Mouse (Mus musculus): Measurements from ENCODE around the gene Phf23. TPM values are rescaled to one million over a fixed set of nuclear protein-coding genes. Genes with fewer than 3 reads are reported as not detected.
"Not testable (repeated sequence)": the region's sequence is repeated elsewhere in the genome, so short reads cannot be mapped to it uniquely, and the experiment has no call there.

The Phf23 gene
- polyA plus RNA-seq, 1 experiment from 2014 or later: 49.4 TPM

GRCm38 (mm10) chr11:69953267-69953915 is 42.2 kb upstream of the Phf23 start:
- H3K27ac ChIP-seq (ENCODE audit: low read depth, low read length): no peak overlapping the region
- H3K27me3 ChIP-seq (replicated peaks; ENCODE audit: control insufficient read depth, insufficient read depth, low read length): no peaks in the 10 kb centered on the region
- ATAC-seq (no peak), DNase-seq (ENCODE audit: low spot score) (no peak)
- 70% methylated on average over 11 of the region's 11 CpGs for WGBS
- no peaks in the 10 kb centered on the region for H3K9me3 ChIP-seq (replicated peaks; ENCODE audit: control insufficient read depth, low read length)
- no peak overlapping the region for H3K9ac ChIP-seq (ENCODE audit: low read length)
- no peak overlapping the region for H3K4me3 ChIP-seq (ENCODE audit: low read depth, low read length)
- no peaks in the 10 kb centered on the region for H3K36me3 ChIP-seq (ENCODE audit: control insufficient read depth, insufficient read depth, low read length)
- peaks cover 4% of the 10 kb centered on the region for H3K4me1 ChIP-seq (ENCODE audit: control insufficient read depth, insufficient read depth, low read length)
- no peak overlapping the region for H3K4me2 ChIP-seq (ENCODE audit: low read length)

GRCm38 (mm10) chr11:69955618-69956017 is 40.0 kb upstream of the Phf23 start:
- ATAC-seq; H3K36me3 ChIP-seq (ENCODE audit: control insufficient read depth, insufficient read depth, low read length); H3K9me3 ChIP-seq (replicated peaks; ENCODE audit: control insufficient read depth, low read length); H3K4me3 ChIP-seq (ENCODE audit: low read depth, low read length); H3K4me1 ChIP-seq (ENCODE audit: control insufficient read depth, insufficient read depth, low read length); H3K9ac ChIP-seq (ENCODE audit: low read length); H3K27me3 ChIP-seq (replicated peaks; ENCODE audit: control insufficient read depth, insufficient read depth, low read length); H3K4me2 ChIP-seq (ENCODE audit: low read length); H3K27ac ChIP-seq (ENCODE audit: low read depth, low read length); DNase-seq (ENCODE audit: low spot score): not testable (repeated sequence)
- 75% methylated on average over 4 of the region's 4 CpGs for WGBS

GRCm38 (mm10) chr11:69956218-69956617 is 39.4 kb upstream of the Phf23 start:
- Histone ChIP-seq H3K9ac (ENCODE audit: low read length) (no peak overlapping the region), H3K27ac (ENCODE audit: low read depth, low read length) (no peak overlapping the region), H3K4me1 (ENCODE audit: control insufficient read depth, insufficient read depth, low read length) (no peaks in the 10 kb centered on the region), H3K27me3 (replicated peaks; ENCODE audit: control insufficient read depth, insufficient read depth, low read length) (no peaks in the 10 kb centered on the region), H3K9me3 (replicated peaks; ENCODE audit: control insufficient read depth, low read length) (no peaks in the 10 kb centered on the region), H3K36me3 (ENCODE audit: control insufficient read depth, insufficient read depth, low read length) (no peaks in the 10 kb centered on the region), H3K4me3 (ENCODE audit: low read depth, low read length) (no peak overlapping the region), H3K4me2 (ENCODE audit: low read length) (no peak overlapping the region)
- ATAC-seq (no peak), DNase-seq (ENCODE audit: low spot score) (no peak)
- 91% methylated on average over 1 of the region's 1 CpGs for WGBS

GRCm38 (mm10) chr11:69960616-69961015 is 35.0 kb upstream of the Phf23 start:
- 27% methylated on average over 5 of the region's 5 CpGs for WGBS

GRCm38 (mm10) chr11:69961841-69962240 is 33.7 kb upstream of the Phf23 start:
- ATAC-seq: no peak
- H3K27me3 ChIP-seq (replicated peaks; ENCODE audit: control insufficient read depth, insufficient read depth, low read length): peaks cover 37% of the 10 kb centered on the region

More at GRCm38 (mm10) chr11:69960616-69961015, 35.0 kb upstream of the Phf23 start:
- no peak for DNase-seq (ENCODE audit: low spot score)
- Histone ChIP-seq H3K4me1 (ENCODE audit: control insufficient read depth, insufficient read depth, low read length) (no peaks in the 10 kb centered on the region), H3K9ac (ENCODE audit: low read length) (no peak overlapping the region), H3K27me3 (replicated peaks; ENCODE audit: control insufficient read depth, insufficient read depth, low read length) (peaks cover 25% of the 10 kb centered on the region), H3K27ac (ENCODE audit: low read depth, low read length) (no peak overlapping the region), H3K36me3 (ENCODE audit: control insufficient read depth, insufficient read depth, low read length) (no peaks in the 10 kb centered on the region), H3K4me2 (ENCODE audit: low read length) (no peak overlapping the region), H3K9me3 (replicated peaks; ENCODE audit: control insufficient read depth, low read length) (no peaks in the 10 kb centered on the region), H3K4me3 (ENCODE audit: low read depth, low read length) (no peak overlapping the region)
- no peak for ATAC-seq

GRCm38 (mm10) chr11:69964650-69965270 is 30.8 kb upstream of the Phf23 start, which contains the start of gene Cldn7:
Gene Cldn7, plus strand, starts transcription at chr11:69964779.
- no peak within 1 kb of the TSS for H3K9ac ChIP-seq (ENCODE audit: low read length)
- no peak within 1 kb of the TSS for H3K4me2 ChIP-seq (ENCODE audit: low read length)
- no peak within 1 kb of the TSS for H3K4me3 ChIP-seq (ENCODE audit: low read depth, low read length)
- 11% methylated on average over 24 of the region's 24 CpGs for WGBS
- H3K4me1 ChIP-seq (ENCODE audit: control insufficient read depth, insufficient read depth, low read length): no peaks in the 10 kb centered on the region
- H3K36me3 ChIP-seq (ENCODE audit: control insufficient read depth, insufficient read depth, low read length): peaks cover 20% of the 10 kb centered on the region
- no peak for ATAC-seq
- peaks cover 48% of the 10 kb centered on the region for H3K27me3 ChIP-seq (replicated peaks; ENCODE audit: control insufficient read depth, insufficient read depth, low read length)
- DNase-seq (ENCODE audit: low spot score): no peak
- H3K27ac ChIP-seq (ENCODE audit: low read depth, low read length): no peak within 1 kb of the TSS
- H3K9me3 ChIP-seq (replicated peaks; ENCODE audit: control insufficient read depth, low read length): no peaks in the 10 kb centered on the region

More at GRCm38 (mm10) chr11:69961841-69962240, 33.7 kb upstream of the Phf23 start:
- no peak overlapping the region for H3K9ac ChIP-seq (ENCODE audit: low read length)
- WGBS: 50% methylated on average over 5 of the region's 5 CpGs
- H3K36me3 ChIP-seq (ENCODE audit: control insufficient read depth, insufficient read depth, low read length): no peaks in the 10 kb centered on the region
- H3K4me1 ChIP-seq (ENCODE audit: control insufficient read depth, insufficient read depth, low read length): no peaks in the 10 kb centered on the region
- no peak overlapping the region for H3K4me2 ChIP-seq (ENCODE audit: low read length)
- no peak overlapping the region for H3K4me3 ChIP-seq (ENCODE audit: low read depth, low read length)
- H3K9me3 ChIP-seq (replicated peaks; ENCODE audit: control insufficient read depth, low read length): no peaks in the 10 kb centered on the region
- DNase-seq (ENCODE audit: low spot score): no peak
- H3K27ac ChIP-seq (ENCODE audit: low read depth, low read length): no peak overlapping the region

GRCm38 (mm10) chr11:69965271-69966005 is 30.1 kb upstream of the Phf23 start:
- ATAC-seq: no peak
- H3K36me3 ChIP-seq (ENCODE audit: control insufficient read depth, insufficient read depth, low read length): peaks cover 27% of the 10 kb centered on the region
- H3K4me1 ChIP-seq (ENCODE audit: control insufficient read depth, insufficient read depth, low read length): no peaks in the 10 kb centered on the region
- no peaks in the 10 kb centered on the region for H3K9me3 ChIP-seq (replicated peaks; ENCODE audit: control insufficient read depth, low read length)
- H3K4me3 ChIP-seq (ENCODE audit: low read depth, low read length): no peak overlapping the region
- no peak overlapping the region for H3K27ac ChIP-seq (ENCODE audit: low read depth, low read length)
- H3K27me3 ChIP-seq (replicated peaks; ENCODE audit: control insufficient read depth, insufficient read depth, low read length): peaks cover 48% of the 10 kb centered on the region
- DNase-seq (ENCODE audit: low spot score): no peak
- H3K9ac ChIP-seq (ENCODE audit: low read length): peak overlapping the region; percentile 21; the same call in 1 of the 2 replicates
- 3% methylated on average over 46 of the region's 49 CpGs for WGBS
- H3K4me2 ChIP-seq (ENCODE audit: low read length): 0 out of 2 replicates have a peak overlapping the region, but pooled peaks have one; percentile 33

- Histone ChIP-seq H3K36me3 (ENCODE audit: control insufficient read depth, insufficient read depth, low read length) (peaks cover 28% of the 10 kb centered on the region), H3K27ac (ENCODE audit: low read depth, low read length) (no peak overlapping the region), H3K27me3 (replicated peaks; ENCODE audit: control insufficient read depth, insufficient read depth, low read length) (peaks cover 48% of the 10 kb centered on the region), H3K4me3 (ENCODE audit: low read depth, low read length) (peak overlapping the region; percentile 20), H3K9ac (ENCODE audit: low read length) (peak overlapping the region; percentile 50; the same call in 1 of the 2 replicates), H3K4me1 (ENCODE audit: control insufficient read depth, insufficient read depth, low read length) (no peaks in the 10 kb centered on the region), H3K4me2 (ENCODE audit: low read length) (peak overlapping the region; percentile 33; the same call in 1 of the 2 replicates), H3K9me3 (replicated peaks; ENCODE audit: control insufficient read depth, low read length) (no peaks in the 10 kb centered on the region)
- WGBS: 1% methylated on average over 59 of the region's 59 CpGs
- DNase-seq (ENCODE audit: low spot score) (no peak), ATAC-seq (no peak)
These were observed 29.3 kb upstream of the Phf23 start for GRCm38 (mm10) chr11:69966006-69966859.

All from forebrain, embryonic 14.5 days (tissue).